Mouse (Mus musculus) cerebellum, adult 2 months (tissue): ENCODE measurements around the gene Gstm1.

Experiments
- CTCF ChIP-seq: fragments of 200-500 bp; IDR thresholded peaks from 2 replicates; pipeline ENCODE4 v1.5.1; 2011; ENCODE audit warnings: low read depth, mild to moderate bottlenecking, control low read depth, low read length, moderate library complexity, borderline replicate concordance; ENCODE audit not compliant: insufficient read depth
- POLR2A ChIP-seq: fragments of 200-500 bp; IDR thresholded peaks from 2 replicates; pipeline ENCODE4 v1.6.1; 2011; ENCODE audit warnings: low read length, control low read depth, borderline replicate concordance; ENCODE audit not compliant: insufficient read depth

DNA sequence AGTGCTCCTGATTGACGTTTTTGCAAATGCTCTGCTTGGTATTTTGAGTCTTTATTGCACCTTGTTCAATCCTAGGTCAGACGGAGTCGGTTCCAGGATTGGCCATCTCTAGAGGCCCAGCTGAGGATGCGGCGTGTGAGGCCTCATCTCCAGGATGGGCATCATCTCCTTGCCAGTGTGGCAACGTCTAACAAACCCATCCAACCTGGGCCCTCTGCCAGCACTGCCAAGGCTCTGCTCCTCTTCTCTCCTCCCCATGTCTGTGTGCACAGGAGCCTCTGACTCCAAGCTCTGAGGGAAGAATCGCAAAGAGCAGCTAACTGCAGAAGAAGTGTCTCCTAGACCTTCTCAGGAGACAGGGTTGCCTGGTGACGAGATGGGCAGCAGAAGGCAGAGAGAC lies 44.9 kb upstream of the Gstm1 start:
- TF ChIP-seq CTCF = no peak
- no peak for TF ChIP-seq POLR2A
